Mouse (Mus musculus) limb, embryonic 11.5 days (tissue): ENCODE measurements around the gene 4933424G06Rik. TPM values are rescaled to one million over a fixed set of nuclear protein-coding genes. Genes with fewer than 3 reads are reported as not detected.
"Not testable (repeated sequence)": the region's sequence is repeated elsewhere in the genome, so short reads cannot be mapped to it uniquely, and the experiment has no call there.

Experiments used
- ATAC-seq: fragments of 200-750 bp; cut with Nextera tagmentation; 2 replicates; pipeline ENCODE4 v1.8.0; 2017; ENCODE audit warnings: low read depth; ENCODE audit not compliant: insufficient number of reproducible peaks, low FRiP score, low TSS enrichment
- DNase-seq: peaks from one replicate; pipeline ENCODE4 v3.0.0-alpha.2; 2015; ENCODE audit warnings: low spot score
- H3K27ac ChIP-seq: fragments of 300-500 bp; sonication (generic); replicated peaks from 2 replicates; pipeline ENCODE4 v1.5.1; 2014; ENCODE audit warnings: low read depth, mild to moderate bottlenecking, low read length
- H3K27me3 ChIP-seq: fragments of 300-500 bp; sonication (generic); 2 replicates; pipeline ENCODE4 v1.6.1; 2014; ENCODE audit warnings: mild to moderate bottlenecking, low read length, mixed read lengths; ENCODE audit not compliant: control insufficient read depth, insufficient read depth
- H3K36me3 ChIP-seq: fragments of 300-500 bp; sonication (generic); 2 replicates; pipeline ENCODE4 v1.6.1; 2014; ENCODE audit warnings: mild to moderate bottlenecking, low read length, moderate library complexity, mixed read lengths; ENCODE audit not compliant: control insufficient read depth, insufficient read depth
- H3K4me1 ChIP-seq: fragments of 300-500 bp; sonication (generic); 2 replicates; pipeline ENCODE4 v1.6.1; 2014; ENCODE audit warnings: low read length, mixed read lengths; ENCODE audit not compliant: control insufficient read depth, insufficient read depth
- H3K4me2 ChIP-seq: fragments of 300-500 bp; sonication (generic); 2 replicates; pipeline ENCODE4 v1.6.1; 2014; ENCODE audit warnings: low read depth, mild to moderate bottlenecking, moderate library complexity; ENCODE audit not compliant: severe bottlenecking
- H3K4me3 ChIP-seq: fragments of 300-500 bp; sonication (generic); 2 replicates; pipeline ENCODE4 v1.5.1; 2014; ENCODE audit warnings: low read depth, low read length
- H3K9ac ChIP-seq: fragments of 300-500 bp; sonication (generic); 2 replicates; pipeline ENCODE4 v1.6.1; 2014; ENCODE audit warnings: mild to moderate bottlenecking, low read length
- H3K9me3 ChIP-seq: fragments of 300-500 bp; sonication (generic); 2 replicates; pipeline ENCODE4 v1.6.1; 2016; ENCODE audit warnings: low read length; ENCODE audit not compliant: control insufficient read depth
- WGBS: fragments of 180-500 bp; shearing (Covaris S2); extraction: QIAGEN DNeasy Blood & Tissue Kit; methylation state at CpG from one replicate; pipeline ENCODE4 v1.1.7; 2014; 5-methylcytosine and 5-hydroxymethylcytosine counted together
- polyA plus RNA-seq: library from polyadenylated mRNA; unstranded; fragments of >200 nt; fragmentation: Nextera tagmentation; extraction: Ambion mirVana; gene quantifications from 2 replicates; pipeline ENCODE4 v1.2.1, GENCODE M21; 2014

The 4933424G06Rik gene
- polyA plus RNA-seq: 0.31 TPM in 1 of 2 replicates, not detected in the other

DNA sequence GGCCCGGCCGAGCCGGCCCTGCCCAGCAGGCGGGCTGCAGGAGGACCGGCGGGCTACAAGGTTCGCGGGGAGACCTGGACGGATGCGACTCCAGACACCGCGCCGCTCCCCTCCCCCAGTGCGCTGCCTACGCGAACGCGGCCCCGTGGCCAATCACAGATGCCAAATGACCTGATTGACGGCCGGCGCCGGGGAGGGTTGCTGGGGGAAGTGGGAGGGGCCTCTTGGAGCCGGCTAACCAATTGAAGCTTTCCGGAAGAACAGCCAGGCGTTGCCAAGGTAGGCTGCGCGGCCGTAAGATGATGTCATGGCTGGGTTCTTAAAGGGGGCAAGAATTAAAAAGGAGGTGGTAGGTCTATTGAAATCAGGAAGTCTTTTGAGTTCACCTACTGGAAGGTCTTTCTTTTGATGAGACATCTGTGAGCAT, at the start of gene 4933424G06Rik:
TSS of gene 4933424G06Rik (plus strand) at position 296 of the 427 bp plus-strand sequence.
- Histone ChIP-seq H3K4me2 (peak within 1 kb of the TSS; percentile 88), H3K36me3 (peaks cover 14% of the 10 kb centered on the region), H3K4me3 (peak within 1 kb of the TSS; percentile 93), H3K27me3 (no peaks in the 10 kb centered on the region), H3K27ac (peak within 1 kb of the TSS; percentile 71; the same call in 1 of the 2 replicates), H3K9me3 (no peaks in the 10 kb centered on the region), H3K4me1 (peaks cover 6% of the 10 kb centered on the region), H3K9ac (peak within 1 kb of the TSS; percentile 89)
- WGBS: under 1% methylated on average over 24 of the region's 29 CpGs
- peak; percentile 99 for DNase-seq
- ATAC-seq: peak; percentile 95

- no peaks in the 10 kb centered on the region for H3K9me3 ChIP-seq
- WGBS: 72% methylated on average over 4 of the region's 4 CpGs
- no peak for DNase-seq
Observed at GRCm38 (mm10) chr1:36664457-36664856, 45.5 kb upstream of the 4933424G06Rik start.

GRCm38 (mm10) chr1:36665165-36665723, 44.7 kb upstream of the 4933424G06Rik start:
- Histone ChIP-seq H3K9me3 (no peaks in the 10 kb centered on the region), H3K27ac (no peak overlapping the region), H3K9ac (no peak overlapping the region), H3K4me1 (no peaks in the 10 kb centered on the region), H3K4me3 (no peak overlapping the region), H3K4me2 (no peak overlapping the region), H3K27me3 (no peaks in the 10 kb centered on the region), H3K36me3 (no peaks in the 10 kb centered on the region)
- DNase-seq: no peak
- 76% methylated on average over 11 of the region's 11 CpGs for WGBS
- ATAC-seq: no peak

More at GRCm38 (mm10) chr1:36664457-36664856, 45.5 kb upstream of the 4933424G06Rik start:
- Histone ChIP-seq H3K4me2 (no peak overlapping the region), H3K4me1 (no peaks in the 10 kb centered on the region), H3K36me3 (no peaks in the 10 kb centered on the region), H3K27me3 (no peaks in the 10 kb centered on the region), H3K9ac (no peak overlapping the region), H3K4me3 (no peak overlapping the region), H3K27ac (no peak overlapping the region)
- no peak for ATAC-seq

- Histone ChIP-seq H3K4me1 (no peaks in the 10 kb centered on the region), H3K36me3 (no peaks in the 10 kb centered on the region), H3K9ac (no peak overlapping the region), H3K27ac (no peak overlapping the region), H3K27me3 (no peaks in the 10 kb centered on the region), H3K4me3 (no peak overlapping the region), H3K9me3 (no peaks in the 10 kb centered on the region), H3K4me2 (no peak overlapping the region)
- DNase-seq (no peak), ATAC-seq (no peak)
- 57% methylated on average over 4 of the region's 4 CpGs for WGBS
Observed at GRCm38 (mm10) chr1:36665934-36666333, 44.0 kb upstream of the 4933424G06Rik start.

DNA sequence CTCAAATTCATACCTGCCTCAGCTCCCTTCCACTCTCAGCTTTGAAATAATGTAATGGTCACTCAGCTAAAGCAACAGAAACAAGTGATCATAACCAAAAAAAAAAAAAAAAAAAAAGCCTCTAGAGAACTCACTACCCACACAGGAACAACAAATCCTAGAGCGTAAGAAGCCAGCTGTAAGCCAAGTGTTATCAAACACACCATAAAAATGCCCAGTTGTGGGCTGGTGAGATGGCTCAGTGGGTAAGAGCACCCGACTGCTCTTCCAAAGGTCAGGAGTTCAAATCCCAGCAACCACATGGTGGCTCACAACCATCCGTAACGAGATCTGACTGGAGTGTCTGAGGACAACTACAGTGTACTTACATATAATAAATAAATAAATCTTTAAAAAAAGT, 41.9 kb upstream of the 4933424G06Rik start:
- H3K36me3 ChIP-seq, H3K27me3 ChIP-seq, DNase-seq, H3K4me3 ChIP-seq, H3K4me2 ChIP-seq, H3K4me1 ChIP-seq, H3K27ac ChIP-seq, ATAC-seq, H3K9ac ChIP-seq, H3K9me3 ChIP-seq: not testable (repeated sequence)
- WGBS: 56% methylated on average over 4 of the region's 4 CpGs

DNA sequence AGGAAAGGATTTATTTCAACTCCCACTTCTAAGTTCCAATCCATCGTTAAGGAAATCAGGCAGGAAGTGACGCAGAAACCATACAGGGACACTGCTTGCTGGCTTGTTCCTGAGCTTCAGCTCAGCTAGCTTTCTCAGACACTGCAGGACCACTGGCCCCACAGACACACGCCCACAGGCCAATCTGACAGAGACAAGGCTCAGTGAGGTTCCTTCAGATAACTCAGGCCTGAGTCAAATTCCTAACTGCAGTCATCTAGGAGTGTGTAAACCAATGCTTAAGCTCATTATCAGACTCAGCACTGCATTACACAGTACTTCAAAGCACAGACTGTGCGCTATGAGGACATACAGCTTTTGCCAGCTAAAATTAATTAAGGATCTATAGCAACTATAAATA, 39.7 kb upstream of the 4933424G06Rik start:
- DNase-seq: no peak
- H3K27me3 ChIP-seq: no peaks in the 10 kb centered on the region
- H3K4me2 ChIP-seq: no peak overlapping the region
- no peak for ATAC-seq
- H3K9ac ChIP-seq: no peak overlapping the region
- H3K36me3 ChIP-seq: no peaks in the 10 kb centered on the region
- H3K9me3 ChIP-seq: no peaks in the 10 kb centered on the region
- no peak overlapping the region for H3K4me3 ChIP-seq
- H3K27ac ChIP-seq: no peak overlapping the region
- WGBS: 70% methylated on average over 4 of the region's 4 CpGs
- H3K4me1 ChIP-seq: no peaks in the 10 kb centered on the region

DNA sequence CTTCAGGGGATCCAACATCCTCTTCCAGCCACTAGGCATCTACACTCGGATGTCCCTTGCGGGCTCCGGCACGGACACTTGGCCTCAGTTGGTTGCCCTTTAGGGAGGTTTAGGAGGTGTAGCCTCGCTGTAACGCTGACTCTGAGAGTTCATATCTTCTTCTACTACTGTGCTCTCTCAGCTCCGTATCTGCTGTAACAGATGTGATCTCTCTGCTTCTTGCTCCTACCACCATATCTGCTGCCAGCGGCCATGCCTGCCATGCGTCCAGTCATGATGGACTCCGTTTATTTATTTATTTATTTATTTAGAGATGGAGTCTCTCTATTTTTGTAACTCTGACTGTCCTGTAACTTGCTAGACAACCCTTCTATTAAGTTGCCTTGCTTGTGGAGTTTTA, 38.7 kb upstream of the 4933424G06Rik start:
- Histone ChIP-seq H3K9me3 (no peaks in the 10 kb centered on the region), H3K4me3 (no peak overlapping the region), H3K4me1 (no peaks in the 10 kb centered on the region), H3K36me3 (no peaks in the 10 kb centered on the region), H3K4me2 (no peak overlapping the region), H3K9ac (no peak overlapping the region), H3K27ac (no peak overlapping the region), H3K27me3 (no peaks in the 10 kb centered on the region)
- WGBS: 92% methylated on average over 10 of the region's 10 CpGs
- ATAC-seq (no peak), DNase-seq (no peak)

DNA sequence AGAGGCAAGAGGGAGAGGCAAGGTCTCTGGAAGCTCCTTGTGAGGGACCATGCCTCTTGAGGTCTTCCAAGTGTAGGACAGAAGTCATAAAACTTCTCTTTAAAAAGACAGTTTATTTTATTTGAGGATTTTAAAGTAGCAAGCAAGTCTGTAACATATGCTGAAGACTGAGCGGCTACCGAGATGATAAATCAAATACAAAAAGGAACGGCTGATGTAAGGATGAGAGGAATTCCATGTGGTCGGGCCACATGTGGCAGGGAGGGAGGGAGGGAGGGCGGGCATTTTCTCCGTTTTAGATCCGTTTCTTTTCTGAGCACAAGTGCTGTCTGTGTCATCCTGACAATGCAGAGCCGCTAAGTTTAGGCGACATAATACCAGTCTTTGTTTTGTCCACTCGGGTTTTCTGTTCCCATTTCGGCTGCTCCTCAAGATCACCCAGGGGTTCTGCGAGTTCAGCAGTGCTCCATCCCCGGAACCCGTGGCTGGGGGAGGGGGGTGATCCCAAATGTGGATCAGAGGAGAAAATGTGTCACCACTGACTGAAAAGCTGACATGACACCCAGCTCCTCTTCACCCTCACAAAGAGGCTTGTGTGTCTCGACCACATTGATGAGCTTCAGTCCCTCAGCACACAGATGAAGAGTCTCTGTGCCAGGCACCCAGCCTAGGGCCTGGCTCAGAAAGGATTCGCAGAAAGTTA, 37.1 kb upstream of the 4933424G06Rik start:
- no peaks in the 10 kb centered on the region for H3K27me3 ChIP-seq
- DNase-seq (no peak), ATAC-seq (no peak)
- no peak overlapping the region for H3K27ac ChIP-seq
- H3K4me1 ChIP-seq: no peaks in the 10 kb centered on the region
- 66% methylated on average over 16 of the region's 16 CpGs for WGBS
- no peaks in the 10 kb centered on the region for H3K36me3 ChIP-seq
- no peak overlapping the region for H3K4me3 ChIP-seq
- H3K9ac ChIP-seq: no peak overlapping the region
- no peak overlapping the region for H3K4me2 ChIP-seq
- no peaks in the 10 kb centered on the region for H3K9me3 ChIP-seq
